Mouse (Mus musculus): ENCODE results near the gene 6030452D12Rik. TPM values are rescaled to one million over a fixed set of nuclear protein-coding genes. Genes with fewer than 3 reads are reported as not detected.

Gene 6030452D12Rik
- polyA plus RNA-seq (2011; ENCODE audit: insufficient read length, low read depth, missing spikeins), result not detected in 2 replicates

DNA sequence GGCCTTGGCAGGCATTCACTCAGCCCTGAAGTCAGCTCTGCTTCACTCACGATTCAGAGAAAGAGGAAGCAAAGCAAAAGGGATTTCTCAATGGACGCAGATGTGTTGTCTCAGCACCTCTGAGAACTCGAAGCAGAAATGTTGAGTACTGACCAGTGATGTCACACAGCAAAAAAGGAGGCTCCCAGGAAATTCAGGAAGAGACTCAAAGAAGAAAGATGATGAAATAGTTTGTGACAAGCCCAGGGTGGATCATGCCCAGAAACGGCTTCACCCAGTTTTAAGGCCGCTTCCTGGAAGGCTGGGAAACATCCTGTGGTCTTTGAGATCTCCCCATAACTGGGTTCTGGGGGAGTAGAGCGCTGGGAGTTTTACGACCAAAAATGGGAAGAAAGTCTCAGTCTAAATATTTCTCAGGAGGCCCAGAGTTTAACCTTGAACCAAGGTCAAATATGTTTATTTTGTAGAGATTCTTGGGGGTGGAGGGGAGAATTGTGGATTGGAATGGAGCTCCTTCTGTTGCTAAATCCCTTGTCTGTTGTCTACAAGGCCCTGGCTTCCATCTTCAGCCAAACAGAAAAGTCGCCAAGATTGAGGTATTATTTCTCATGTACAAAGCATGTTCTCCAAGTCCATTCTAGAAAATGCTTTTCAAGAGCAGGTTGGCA is at the start of gene 6030452D12Rik:
Gene 6030452D12Rik, plus strand, starts transcription at position 505 of the 668 bp plus-strand sequence.
- peaks cover 12% of the 10 kb centered on the region; the same call in 1 of the 2 replicates for H3K4me1 ChIP-seq (ENCODE audit: control insufficient read depth, insufficient read depth, low read length)
- H3K4me3 ChIP-seq (ENCODE audit: insufficient read depth, low read length), result no peak within 1 kb of the TSS
- TF ChIP-seq CTCF (IDR thresholded peaks at IDR 0.05; ENCODE audit: borderline replicate concordance, insufficient read depth, low read length), result no peak
- TF ChIP-seq POLR2A (IDR thresholded peaks at IDR 0.05; ENCODE audit: low read depth, low read length), result no peak
- H3K27ac ChIP-seq (ENCODE audit: insufficient read depth, low read length), result peak within 1 kb of the TSS; percentile 83

DNA sequence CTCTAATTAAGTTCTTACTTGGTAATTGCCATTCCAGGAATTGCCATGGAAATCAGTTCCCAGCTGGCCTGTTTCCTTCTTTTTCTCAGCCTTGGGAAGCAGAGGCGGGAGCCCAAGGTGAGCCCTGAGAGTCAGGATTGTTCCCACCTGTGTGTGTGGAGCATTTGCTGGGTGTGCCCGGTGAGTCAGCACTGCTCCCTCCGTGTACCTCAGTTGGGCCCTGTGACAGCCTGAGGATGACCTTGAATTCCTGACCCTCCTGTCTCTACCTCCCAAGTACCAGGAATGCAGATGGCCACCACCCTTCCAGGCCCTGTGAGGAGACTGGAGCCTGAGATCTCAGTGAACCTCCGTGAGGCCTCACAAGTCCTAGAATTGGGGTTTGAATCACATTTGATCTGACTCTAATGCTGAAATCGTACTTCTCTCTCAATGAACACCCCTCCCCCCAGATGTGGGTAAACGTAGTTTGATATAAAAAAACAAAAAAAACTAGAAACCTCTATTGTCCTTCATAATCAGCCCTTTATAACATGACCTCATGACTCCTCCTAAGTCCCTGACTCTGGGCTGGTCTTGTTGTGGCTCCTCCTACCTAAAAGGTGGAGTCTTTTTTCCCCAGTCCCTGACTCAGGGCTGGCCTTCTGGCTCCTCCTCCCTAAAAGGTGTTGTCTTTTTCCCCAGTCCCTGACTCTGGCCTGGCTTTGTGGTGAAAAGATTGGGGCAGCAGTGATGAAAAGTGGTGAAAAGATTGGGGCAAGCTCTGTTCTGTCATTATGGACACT is 48.8 kb upstream of the 6030452D12Rik start:
- no peaks in the 10 kb centered on the region for H3K4me1 ChIP-seq (ENCODE audit: control insufficient read depth, insufficient read depth, low read length)
- H3K4me3 ChIP-seq (ENCODE audit: insufficient read depth, low read length), result no peak overlapping the region
- no peak overlapping the region for H3K27ac ChIP-seq (ENCODE audit: insufficient read depth, low read length)
- TF ChIP-seq POLR2A (IDR thresholded peaks at IDR 0.05; ENCODE audit: low read depth, low read length) (no peak), CTCF (IDR thresholded peaks at IDR 0.05; ENCODE audit: borderline replicate concordance, insufficient read depth, low read length) (no peak)

DNA sequence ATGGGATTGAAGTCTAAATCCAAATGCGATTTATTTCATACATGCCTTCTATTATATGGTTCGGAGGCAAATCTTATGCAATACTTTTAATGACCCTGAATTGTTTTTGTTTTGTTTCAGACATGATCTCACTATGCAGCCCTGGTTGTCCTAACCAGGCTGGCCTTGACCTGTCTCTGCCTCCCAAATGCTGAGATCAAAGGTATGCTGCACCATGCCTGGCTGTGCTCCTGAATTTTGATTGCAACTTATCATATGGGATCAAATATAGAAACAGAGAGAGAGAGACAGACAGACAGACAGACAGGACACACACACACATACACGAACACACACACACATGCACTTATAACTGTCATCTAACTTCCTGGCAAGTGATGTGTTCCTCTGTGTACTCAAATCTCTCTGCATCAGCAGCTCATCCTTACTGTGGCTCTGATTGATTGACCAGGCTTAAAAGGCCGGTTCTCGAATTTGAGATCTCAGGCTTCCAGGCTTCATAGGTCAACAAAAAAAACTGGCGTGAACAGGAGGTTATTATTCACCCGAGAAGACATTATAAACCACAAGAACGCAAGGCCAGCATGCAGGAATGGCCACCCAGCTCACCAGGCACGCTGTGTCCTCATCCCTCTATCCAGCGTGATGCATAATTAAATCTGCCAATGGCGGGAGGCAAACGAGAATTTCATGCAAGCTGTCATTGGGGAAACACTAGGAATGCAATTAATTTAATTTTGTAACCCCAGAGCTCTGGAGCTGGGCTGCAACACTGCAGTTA is 47.4 kb upstream of the 6030452D12Rik start:
- TF ChIP-seq POLR2A (IDR thresholded peaks at IDR 0.05; ENCODE audit: low read depth, low read length) (no peak), CTCF (IDR thresholded peaks at IDR 0.05; ENCODE audit: borderline replicate concordance, insufficient read depth, low read length) (no peak)
- H3K4me3 ChIP-seq (ENCODE audit: insufficient read depth, low read length), result no peak overlapping the region
- no peak overlapping the region for H3K27ac ChIP-seq (ENCODE audit: insufficient read depth, low read length)
- no peaks in the 10 kb centered on the region for H3K4me1 ChIP-seq (ENCODE audit: control insufficient read depth, insufficient read depth, low read length)

DNA sequence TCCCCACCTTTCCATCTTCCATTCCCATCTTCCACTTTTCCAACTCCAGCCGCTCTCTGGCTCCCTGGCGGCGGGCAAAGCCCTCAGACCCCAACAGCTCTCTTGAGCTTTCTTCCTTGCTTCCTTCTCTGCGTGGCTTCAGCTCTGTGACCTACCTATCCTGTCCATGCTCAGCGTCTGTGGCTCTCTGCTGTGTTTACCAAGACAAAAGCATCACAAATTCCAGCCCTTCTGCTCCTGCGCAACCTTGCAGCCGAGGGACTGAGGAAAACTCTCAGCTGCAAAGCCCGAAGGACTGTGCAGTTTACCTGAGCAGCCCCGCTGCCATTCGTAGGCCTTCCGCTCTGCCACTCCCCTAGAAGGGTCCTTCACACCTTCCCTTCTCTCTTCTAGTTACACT is 46.3 kb upstream of the 6030452D12Rik start:
- H3K4me3 ChIP-seq (ENCODE audit: insufficient read depth, low read length), result no peak overlapping the region
- no peak overlapping the region for H3K27ac ChIP-seq (ENCODE audit: insufficient read depth, low read length)
- no peaks in the 10 kb centered on the region for H3K4me1 ChIP-seq (ENCODE audit: control insufficient read depth, insufficient read depth, low read length)
- TF ChIP-seq POLR2A (IDR thresholded peaks at IDR 0.05; ENCODE audit: low read depth, low read length), result no peak
- no peak for TF ChIP-seq CTCF (IDR thresholded peaks at IDR 0.05; ENCODE audit: borderline replicate concordance, insufficient read depth, low read length)

DNA sequence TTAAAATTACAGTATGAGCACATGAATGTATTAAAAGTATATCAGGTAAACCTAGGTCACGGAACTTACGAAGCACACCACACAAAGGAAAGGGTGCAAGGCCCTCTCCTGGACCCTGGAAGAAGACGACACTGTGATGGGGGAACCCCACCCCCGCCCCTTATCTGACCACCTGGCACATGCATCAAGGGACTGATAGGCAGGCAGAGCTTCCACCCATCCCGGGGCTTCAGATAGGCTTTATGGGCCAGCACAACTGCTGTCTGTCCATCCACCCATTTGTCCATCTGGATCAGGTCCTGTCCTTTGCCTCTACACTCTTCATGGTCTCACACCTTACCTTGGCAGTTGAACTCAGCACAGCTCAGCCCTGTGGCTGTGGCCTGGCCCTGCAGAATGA is 38.2 kb upstream of the 6030452D12Rik start:
- TF ChIP-seq POLR2A (IDR thresholded peaks at IDR 0.05; ENCODE audit: low read depth, low read length), result no peak
- no peak for TF ChIP-seq CTCF (IDR thresholded peaks at IDR 0.05; ENCODE audit: borderline replicate concordance, insufficient read depth, low read length)
- Histone ChIP-seq H3K4me1 (ENCODE audit: control insufficient read depth, insufficient read depth, low read length) (no peaks in the 10 kb centered on the region), H3K4me3 (ENCODE audit: insufficient read depth, low read length) (no peak overlapping the region), H3K27ac (ENCODE audit: insufficient read depth, low read length) (no peak overlapping the region)

DNA sequence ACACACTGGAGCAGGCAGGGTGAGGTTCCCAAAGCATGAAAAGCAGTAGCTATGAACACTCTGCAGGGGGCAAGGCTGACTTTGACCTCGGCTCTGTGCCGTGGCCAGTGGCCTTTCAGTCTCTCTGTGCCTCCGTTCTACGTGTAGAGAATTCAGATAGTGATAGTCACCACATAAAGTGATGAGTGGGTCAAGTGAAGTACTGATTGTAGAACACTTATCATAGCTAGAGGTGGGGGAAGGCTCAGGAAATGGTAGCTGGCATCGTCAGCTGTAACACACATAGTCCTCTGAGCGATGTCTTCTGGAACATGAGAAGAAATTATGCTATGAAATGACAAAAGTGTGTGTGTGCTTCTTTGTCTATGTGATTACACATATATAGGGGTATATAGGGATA is 36.5 kb upstream of the 6030452D12Rik start:
- no peak for TF ChIP-seq POLR2A (IDR thresholded peaks at IDR 0.05; ENCODE audit: low read depth, low read length)
- TF ChIP-seq CTCF (IDR thresholded peaks at IDR 0.05; ENCODE audit: borderline replicate concordance, insufficient read depth, low read length), result no peak

DNA sequence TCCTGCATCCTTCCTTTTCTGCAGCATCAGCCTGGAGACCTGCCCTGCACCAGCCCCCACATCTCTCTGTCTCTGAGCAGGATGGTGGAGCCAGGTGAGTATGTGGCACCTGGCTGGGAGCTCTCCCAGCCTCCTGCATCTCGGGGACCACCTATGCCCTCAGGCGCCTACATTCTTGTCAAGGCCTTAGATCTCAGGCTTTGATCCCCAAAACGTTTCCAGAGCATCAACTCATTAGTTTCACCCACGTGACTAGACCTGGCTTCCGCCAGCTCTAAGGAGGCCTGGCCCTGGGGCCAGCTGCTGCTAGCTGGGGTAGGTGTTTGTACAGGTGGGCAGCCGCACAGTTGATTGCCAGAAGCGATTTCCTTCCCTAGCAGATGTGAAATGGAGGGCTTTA is 30.8 kb upstream of the 6030452D12Rik start:
- TF ChIP-seq POLR2A (IDR thresholded peaks at IDR 0.05; ENCODE audit: low read depth, low read length) (no peak), CTCF (IDR thresholded peaks at IDR 0.05; ENCODE audit: borderline replicate concordance, insufficient read depth, low read length) (no peak)
- Histone ChIP-seq H3K27ac (ENCODE audit: insufficient read depth, low read length) (no peak overlapping the region), H3K4me1 (ENCODE audit: control insufficient read depth, insufficient read depth, low read length) (no peaks in the 10 kb centered on the region), H3K4me3 (ENCODE audit: insufficient read depth, low read length) (no peak overlapping the region)

More for the DNA sequence above, 36.5 kb upstream of the 6030452D12Rik start:
- Histone ChIP-seq H3K4me1 (ENCODE audit: control insufficient read depth, insufficient read depth, low read length) (no peaks in the 10 kb centered on the region), H3K27ac (ENCODE audit: insufficient read depth, low read length) (no peak overlapping the region), H3K4me3 (ENCODE audit: insufficient read depth, low read length) (no peak overlapping the region)

DNA sequence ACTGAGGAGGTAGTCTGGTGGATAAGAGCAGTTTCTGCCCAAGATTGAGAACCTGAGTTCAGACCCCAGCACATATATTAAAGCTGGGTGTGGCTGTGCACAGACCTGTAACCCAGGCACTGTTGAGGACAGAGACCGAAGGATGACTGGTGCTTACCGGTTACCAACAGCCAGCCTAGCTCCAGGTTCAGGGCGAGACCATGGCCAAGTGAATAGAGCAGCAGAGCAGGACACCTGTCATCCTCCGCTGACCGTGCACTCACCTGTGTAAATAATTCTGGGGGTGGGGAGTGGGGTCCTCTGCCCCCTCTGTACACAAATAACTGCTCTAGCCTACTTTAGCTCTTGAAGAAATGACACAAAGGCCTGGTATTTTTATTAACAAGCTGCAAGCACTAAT is 26.3 kb upstream of the 6030452D12Rik start:
- TF ChIP-seq CTCF (IDR thresholded peaks at IDR 0.05; ENCODE audit: borderline replicate concordance, insufficient read depth, low read length), result no peak
- TF ChIP-seq POLR2A (IDR thresholded peaks at IDR 0.05; ENCODE audit: low read depth, low read length), result no peak

DNA sequence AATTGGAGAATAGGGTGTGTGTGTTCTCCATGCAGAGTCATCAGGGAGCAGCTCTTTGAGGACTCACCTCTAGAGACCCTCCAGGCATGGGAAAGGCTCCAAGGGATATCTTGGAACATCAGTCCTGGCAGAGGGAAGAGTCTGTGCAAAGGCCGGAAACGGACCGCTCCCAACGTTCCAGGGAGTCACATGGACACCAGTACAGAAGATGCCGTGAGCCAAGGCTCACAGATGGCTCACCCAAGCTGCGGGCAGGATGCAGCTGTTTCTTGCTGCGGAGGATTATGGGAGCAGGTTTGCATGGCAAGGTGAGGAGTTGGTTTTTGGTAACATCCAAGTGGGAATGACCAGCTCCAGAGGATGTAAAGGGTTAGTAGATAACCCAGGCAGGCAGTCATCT is 3.9 kb downstream of the 6030452D12Rik start:
- Histone ChIP-seq H3K4me1 (ENCODE audit: control insufficient read depth, insufficient read depth, low read length) (peaks cover 15% of the 10 kb centered on the region; the same call in 1 of the 2 replicates), H3K27ac (ENCODE audit: insufficient read depth, low read length) (no peak overlapping the region), H3K4me3 (ENCODE audit: insufficient read depth, low read length) (no peak overlapping the region)
- TF ChIP-seq CTCF (IDR thresholded peaks at IDR 0.05; ENCODE audit: borderline replicate concordance, insufficient read depth, low read length), result no peak
- no peak for TF ChIP-seq POLR2A (IDR thresholded peaks at IDR 0.05; ENCODE audit: low read depth, low read length)

More for the DNA sequence above, 26.3 kb upstream of the 6030452D12Rik start:
- H3K4me3 ChIP-seq (ENCODE audit: insufficient read depth, low read length), result no peak overlapping the region
- H3K4me1 ChIP-seq (ENCODE audit: control insufficient read depth, insufficient read depth, low read length), result no peaks in the 10 kb centered on the region
- H3K27ac ChIP-seq (ENCODE audit: insufficient read depth, low read length), result no peak overlapping the region

Measured in embryonic fibroblast, embryonic 13.5 days (primary cell).